Mouse (Mus musculus) c-Kit-negative CD71-positive TER-119-positive erythroid progenitor cells, embryonic 14.5 days (primary cell): ENCODE data around the gene Bend6.
A peak's percentile ranks its signal among the peaks of the same experiment; 100 is the strongest.
"Not testable (repeated sequence)": the region's sequence is repeated elsewhere in the genome, so short reads cannot be mapped to it uniquely, and the experiment has no call there.

ENCODE experiments used
- DNase-seq: peaks from one replicate; pipeline ENCODE4 v3.0.0-alpha.2; 2013; ENCODE audit warnings: low read depth, low spot score

The Bend6 gene

DNA sequence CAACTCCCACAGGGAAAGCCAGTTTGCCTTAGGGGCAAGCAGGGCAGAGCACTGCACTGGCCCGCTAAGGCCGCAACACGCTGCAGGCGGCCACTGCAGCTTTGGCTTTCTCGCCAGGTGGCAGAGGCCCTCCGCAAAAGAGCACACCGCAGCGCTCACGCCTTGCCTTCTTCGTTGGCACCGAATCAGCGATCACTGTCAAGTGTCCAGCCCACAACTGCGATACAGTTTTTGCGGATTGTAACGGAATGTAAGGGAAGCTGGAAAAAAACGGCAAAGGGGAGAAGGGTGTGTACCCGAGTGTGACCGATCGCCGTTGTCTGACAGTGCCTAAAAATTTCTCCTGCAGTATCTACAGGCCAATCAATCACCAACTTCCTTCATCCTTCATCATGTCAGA, 689 bp downstream of the Bend6 start:
- no peak for DNase-seq

DNA sequence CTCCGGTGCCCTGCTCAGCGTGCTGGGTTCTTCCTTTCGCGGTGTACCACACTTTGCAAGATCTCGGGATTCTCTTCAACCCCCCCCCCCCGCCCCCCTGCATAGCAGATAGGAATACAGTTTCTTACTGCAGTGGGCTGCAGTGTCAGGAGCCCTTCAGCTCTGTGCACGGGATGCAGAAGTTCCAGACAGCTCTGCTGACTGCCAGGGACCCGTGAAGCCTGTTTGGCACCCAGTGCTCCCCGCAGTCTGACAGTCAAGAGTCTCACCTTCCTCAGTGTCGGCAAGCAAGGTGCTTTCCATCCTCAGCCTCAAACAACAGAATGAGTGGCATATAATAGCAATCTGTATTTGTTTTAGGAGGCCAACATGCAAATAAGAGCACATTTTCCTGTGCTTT, 1.4 kb downstream of the Bend6 start:
- no peak for DNase-seq

DNA sequence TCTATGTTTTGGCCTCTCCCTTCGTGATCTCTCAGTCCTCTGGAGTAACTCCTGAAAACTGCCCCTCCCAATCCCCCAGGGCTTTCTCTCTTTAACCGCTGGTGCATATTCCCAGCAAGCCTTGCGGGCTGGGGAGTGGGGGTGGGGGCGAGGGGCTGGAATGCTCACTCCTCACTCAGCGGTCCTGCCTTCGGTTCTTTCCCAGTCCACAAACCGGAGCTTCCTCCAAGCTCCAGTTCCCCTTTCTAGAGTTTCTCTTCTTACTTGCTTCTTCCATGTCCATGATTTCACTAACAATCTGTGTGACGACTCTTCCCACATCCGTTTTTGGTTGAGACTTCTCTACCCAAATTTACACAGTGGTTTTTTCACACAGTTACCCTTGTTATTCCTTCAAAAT, 4.0 kb downstream of the Bend6 start:
- no peak for DNase-seq

DNA sequence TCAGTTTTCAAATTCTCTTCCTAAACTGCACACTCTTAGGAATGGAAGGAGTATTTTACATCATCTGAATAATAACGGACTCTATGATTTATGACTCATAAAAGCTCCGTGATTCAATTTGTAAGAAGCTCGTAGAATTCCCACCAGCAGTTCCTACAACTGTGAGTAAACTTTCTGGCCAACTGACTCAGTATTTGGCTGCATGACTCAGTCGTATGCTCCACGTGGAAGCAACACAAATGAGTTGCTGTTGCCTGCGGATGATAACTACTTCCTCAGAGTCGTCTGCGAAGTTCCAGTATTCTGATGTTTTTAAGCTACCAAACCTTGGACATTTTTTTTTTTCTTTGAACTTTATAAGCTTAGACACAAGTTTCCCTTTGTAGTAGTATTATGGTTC, 7.4 kb downstream of the Bend6 start:
- DNase-seq: no peak

DNA sequence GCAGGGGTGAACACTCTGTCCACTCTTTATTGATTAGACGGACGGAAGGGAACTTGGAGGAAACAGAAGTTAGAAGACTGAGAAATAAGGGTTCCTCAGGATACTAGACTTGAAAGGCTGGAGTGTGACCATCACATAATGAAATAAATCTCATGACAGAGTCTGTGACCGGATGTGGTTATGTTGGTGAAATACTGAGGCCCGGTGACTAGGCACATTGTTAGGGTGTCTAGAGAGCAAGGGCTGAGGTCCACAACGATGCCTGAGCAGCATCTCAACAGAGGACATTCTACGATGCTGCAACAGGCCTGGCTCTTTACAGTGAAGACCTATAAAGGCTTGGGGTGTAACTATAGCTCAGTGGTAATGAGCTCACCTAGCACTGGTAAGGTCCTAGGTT, 9.2 kb downstream of the Bend6 start:
- DNase-seq: no peak

DNA sequence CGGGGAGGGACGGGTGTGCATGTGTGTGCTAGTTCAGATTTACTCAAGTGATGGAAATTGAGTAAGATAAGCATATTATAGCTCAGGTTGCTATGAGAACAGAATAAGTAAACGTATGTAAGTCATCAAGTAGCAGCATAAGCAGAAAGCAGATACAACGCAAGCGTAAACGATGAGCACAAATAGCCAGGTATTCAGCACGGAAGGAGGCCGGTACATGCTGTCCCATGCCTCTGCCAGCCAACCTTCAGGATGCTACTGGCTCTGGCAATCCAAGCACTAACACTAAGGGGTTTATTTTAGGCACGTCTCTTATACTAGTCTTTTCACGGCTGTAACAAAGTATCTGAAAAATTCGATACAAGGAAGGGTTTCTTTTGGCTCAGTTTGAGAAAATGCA, 10.2 kb downstream of the Bend6 start:
- DNase-seq: no peak

DNA sequence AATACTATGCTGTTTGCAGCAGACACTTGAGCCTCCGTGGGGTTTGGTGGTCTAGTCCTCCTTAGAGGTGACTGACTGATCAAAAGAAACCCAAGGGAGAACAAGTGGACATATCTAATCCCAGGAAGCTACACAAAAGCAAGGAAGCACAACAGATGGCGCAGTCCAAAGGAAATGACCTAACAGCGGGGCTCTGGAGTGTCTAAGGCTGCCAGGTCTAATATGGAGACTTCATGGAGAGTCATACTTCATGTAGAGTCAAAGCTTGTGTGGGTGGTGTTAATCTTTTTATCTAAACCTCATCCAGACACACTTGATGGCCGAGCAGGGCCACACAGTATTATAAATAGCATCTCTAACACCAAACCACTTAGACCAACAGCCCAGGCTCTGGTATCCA, 10.9 kb downstream of the Bend6 start:
- no peak for DNase-seq

DNA sequence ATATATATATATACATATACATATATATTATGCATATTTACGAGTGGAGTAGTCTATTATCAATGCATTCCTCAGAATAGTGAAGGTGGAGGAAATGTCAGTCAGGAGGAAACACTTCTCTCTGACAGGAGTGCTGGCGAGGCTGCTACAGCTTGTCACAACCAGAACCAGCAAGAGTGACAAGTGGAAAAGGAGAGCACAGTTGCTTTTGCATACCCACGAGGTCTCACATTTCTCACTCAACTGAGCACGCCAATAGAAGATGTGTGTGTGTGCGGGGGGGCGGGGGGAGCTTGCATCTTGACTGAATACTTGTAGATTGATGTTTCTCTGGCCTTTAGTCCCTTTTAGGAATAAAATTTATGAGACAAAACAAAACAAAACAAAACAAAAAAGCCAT, 11.5 kb downstream of the Bend6 start:
- DNase-seq: no peak

GRCm38 (mm10) chr1:33892784-33893183, 14.8 kb downstream of the Bend6 start:
- DNase-seq: peak; percentile 24

- DNase-seq: no peak
Observed at GRCm38 (mm10) chr1:33883102-33883839, 24.3 kb downstream of the Bend6 start.

GRCm38 (mm10) chr1:33878170-33878569, 29.4 kb downstream of the Bend6 start:
- DNase-seq: no peak

GRCm38 (mm10) chr1:33876416-33876815, 31.2 kb downstream of the Bend6 start:
- no peak for DNase-seq

DNA sequence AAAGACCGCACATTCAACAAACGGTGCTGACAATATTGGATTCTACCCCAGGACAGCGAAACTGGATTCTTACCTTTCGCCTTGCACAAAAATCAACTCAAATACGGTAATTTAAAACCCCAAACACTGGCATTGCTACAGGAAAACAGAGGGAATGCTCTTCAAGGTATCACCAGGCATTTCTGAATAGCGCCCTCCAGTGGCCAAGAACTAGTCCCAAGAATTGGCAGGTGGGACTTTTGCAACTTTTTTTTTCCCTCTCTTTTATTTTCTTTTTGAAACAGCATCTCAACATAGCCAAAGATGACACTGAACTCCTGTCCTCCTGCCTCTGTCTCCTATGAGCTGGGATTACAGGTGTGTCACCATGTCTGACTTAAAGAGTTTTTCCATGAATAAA, 31.9 kb downstream of the Bend6 start:
- DNase-seq: peak; percentile 4

DNA sequence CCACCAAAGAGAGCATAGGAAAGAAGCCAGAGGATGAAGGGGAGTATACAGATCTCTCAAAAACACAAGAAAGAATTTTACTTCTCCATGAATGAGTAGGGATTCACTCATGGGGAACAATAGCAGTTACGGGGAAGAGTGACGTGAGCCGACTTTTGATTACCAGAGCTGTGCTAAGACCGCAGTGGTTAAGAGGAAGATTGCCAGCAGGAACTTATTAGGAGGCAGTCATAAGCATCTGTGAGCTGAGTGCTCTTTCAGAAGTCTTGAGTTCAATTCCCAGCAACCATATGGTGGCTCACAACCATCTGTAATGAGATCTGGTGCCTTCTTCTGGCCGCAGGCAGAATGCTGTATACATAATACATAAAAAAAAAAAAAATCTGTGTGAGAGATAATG, 34.1 kb downstream of the Bend6 start:
- DNase-seq: no peak

DNA sequence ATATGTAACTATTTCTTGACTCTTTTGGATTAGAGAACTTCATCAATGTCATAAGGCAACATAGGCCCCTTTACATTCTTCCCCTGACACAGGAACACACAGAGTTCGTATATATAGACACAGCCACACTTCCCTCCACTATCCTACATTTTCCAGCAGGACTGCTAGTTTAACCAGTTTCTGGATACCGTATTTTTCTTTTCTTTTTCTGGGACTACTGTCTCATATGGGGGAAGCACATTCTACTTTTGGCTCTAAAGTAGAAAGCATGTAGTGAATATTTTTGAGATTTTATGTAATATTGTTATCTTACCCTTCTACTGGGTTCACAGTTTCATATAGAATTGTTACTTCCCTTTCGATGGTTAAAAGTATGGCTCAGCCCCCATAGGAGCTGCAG, 38.2 kb downstream of the Bend6 start:
- DNase-seq: no peak

DNA sequence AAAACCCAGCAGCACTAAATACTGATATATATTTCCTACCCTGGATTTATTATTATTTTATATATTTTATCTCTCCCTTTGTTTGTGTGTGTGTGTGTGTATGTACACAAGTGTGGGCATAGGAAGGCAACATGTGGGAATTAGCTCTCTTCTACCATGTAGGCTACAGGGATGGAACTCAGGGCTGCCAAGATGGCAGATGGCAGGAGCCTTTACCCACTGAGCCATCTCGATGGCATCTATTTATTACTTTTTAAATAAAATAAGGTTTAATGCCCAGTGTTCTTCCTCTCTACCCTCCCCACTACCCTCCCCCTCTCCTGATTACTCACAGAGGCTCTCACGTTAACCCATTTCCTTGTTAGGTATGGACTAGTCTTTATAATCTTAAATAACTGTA, 38.6 kb downstream of the Bend6 start:
- DNase-seq: no peak

- DNase-seq: no peak
Observed at GRCm38 (mm10) chr1:33846807-33847206, 60.8 kb downstream of the Bend6 start.

DNA sequence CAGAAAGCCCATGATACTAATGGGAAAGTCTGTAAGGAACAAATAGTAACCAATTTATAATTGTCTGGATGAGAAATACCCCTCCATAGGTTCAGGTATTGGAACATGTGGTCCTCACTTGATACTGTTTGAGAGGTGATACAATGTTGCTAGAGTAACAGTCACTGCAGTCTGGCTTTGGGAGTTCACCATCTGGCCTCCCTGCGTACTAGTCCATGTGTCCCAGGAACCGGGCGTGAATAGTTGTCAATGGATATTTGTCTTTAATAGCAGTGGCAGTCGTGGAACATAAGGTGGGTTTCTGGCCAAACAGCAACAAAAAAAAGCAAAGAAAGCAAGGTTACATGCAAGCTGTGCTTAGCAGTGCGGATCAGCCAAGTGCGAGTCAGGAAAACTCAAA, 63.8 kb downstream of the Bend6 start:
- no peak for DNase-seq

DNA sequence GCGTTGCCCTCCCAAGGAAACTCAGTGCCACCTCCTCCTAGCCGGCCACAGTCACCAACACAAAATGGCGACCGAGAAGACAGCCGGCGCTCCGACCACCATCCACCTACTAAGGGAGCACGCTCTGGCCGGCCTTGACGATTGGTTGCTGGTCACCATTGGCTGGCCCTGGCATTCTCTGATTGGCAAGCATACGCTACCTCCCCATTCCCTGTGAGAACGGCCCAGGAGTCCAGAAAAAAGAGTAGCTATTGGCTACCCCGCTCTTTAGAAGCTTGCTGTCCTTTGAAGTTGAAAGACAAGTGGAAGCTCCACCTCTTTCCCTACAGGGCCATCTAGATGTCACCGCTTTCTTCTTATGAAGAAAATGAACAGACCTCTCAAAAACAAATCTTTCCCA, 68.7 kb downstream of the Bend6 start:
- not testable (repeated sequence) for DNase-seq

DNA sequence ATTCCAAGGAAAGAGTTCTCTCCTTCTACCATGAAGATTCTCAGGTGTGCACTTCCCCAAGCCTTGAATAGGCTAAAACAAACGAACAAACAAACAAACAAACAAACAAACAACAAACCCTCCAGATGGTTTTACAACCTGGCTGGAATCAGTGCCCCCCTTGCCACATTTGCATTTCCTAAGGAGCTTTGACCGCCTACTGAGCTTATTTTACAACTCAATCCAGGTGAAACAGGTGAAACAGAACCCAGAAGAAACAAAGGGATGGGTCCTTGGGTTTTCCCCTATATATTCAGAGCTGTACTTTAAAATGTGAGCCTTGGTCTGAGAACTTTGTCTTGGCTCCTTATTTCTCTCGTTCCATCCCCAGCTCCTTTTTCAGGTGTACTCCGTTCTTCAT, 77.0 kb downstream of the Bend6 start:
- DNase-seq: no peak

DNA sequence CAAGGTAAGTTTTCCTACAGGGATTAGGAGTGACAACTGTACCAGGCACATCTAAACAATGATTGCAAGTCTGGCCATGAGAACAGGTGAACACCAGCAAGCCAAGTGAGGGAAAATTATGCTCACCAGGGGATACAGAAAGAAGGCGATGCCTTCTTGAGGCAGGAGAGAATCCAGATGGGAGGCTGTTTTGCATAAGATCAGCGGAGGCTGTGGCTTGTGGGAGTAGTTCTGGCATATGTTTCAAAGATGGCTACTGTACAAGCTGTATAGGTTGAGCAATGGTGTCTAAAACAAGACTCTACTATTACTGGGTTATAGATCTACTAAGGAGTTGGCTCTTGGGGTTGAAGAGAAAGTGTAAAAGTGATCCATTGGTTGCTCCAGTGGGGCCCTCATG, 89.7 kb downstream of the Bend6 start:
- DNase-seq: no peak

- peak; percentile 67 for DNase-seq
Observed at GRCm38 (mm10) chr1:33813868-33814794, 93.5 kb downstream of the Bend6 start, which contains the start of gene Zfp451. Gene Zfp451, minus strand, starts transcription at chr1:33814595.

- DNase-seq: no peak
Observed at GRCm38 (mm10) chr1:33813495-33813867, 94.1 kb downstream of the Bend6 start.
